Mouse (Mus musculus): Measurements from ENCODE around the gene Stambpl1. TPM values are rescaled to one million over a fixed set of nuclear protein-coding genes. Genes with fewer than 3 reads are reported as not detected.

Gene Stambpl1
- 5.5 and 6.7 TPM in 2 replicates for total RNA-seq (2021)
- long read RNA-seq, partial matches to known transcripts = 0 of 4 reads
- long read RNA-seq, other reads (novel, unspliced or antisense) = 2 of 4 reads

DNA sequence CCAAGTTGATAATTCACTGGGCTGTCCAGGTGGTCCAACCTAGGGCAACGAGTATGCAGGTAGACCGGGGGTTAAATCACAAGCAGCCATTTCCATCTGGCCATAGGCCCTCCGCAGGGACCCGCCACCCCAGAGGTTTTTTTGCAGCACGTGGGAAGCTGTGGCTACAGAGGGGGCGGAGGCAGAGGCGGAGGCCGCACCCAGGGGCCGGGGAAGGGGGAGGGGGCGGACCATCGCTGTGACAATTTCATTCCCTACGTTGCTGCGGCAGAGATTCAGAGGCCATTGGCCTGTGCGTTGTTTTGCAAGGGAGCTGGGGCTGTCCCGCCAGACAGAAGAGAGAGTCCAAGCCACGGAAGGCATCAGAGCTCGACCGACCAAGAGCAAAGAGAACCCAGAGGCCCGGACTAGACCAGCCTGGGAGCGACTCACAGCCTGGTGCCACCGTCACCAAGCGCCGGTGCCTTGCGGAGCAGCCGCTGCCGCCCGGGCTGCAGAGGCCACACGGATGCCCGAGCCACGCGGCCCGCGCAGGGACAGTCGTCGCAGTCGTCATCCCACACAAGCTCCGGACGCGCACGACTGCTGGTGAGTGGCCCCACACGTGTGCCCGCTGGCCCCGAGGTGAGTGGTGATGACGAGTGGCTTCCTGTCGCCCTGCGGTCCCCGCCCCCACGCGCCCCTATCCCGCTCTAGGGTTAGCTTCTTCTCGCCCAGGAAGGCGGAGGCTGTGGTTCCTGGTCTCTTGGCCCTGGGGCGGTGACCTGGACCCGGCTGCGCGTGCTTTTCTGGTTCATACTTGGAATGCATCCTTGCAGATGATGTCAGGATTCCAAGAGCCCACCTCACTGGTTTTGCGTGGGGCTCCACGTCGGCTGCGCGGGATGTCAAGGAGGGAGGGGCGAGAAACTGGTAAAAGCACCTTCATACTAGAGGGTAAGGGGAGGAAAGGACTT is at the start of gene Stambpl1:
Gene Stambpl1 (plus strand): TSS at position 222 of the 956 bp plus-strand sequence.
- DNase-seq = peak; percentile 69

- DNase-seq = no peak
These were observed 43.6 kb upstream of the Stambpl1 start for GRCm38 (mm10) chr19:34148421-34148820.

GRCm38 (mm10) chr19:34151909-34152308 is 40.1 kb upstream of the Stambpl1 start:
- no peak for DNase-seq

GRCm38 (mm10) chr19:34153263-34154144 is 38.5 kb upstream of the Stambpl1 start:
- DNase-seq = no peak

GRCm38 (mm10) chr19:34162693-34163092 is 29.3 kb upstream of the Stambpl1 start:
- no peak for DNase-seq

- no peak for DNase-seq
These were observed 26.1 kb upstream of the Stambpl1 start, which contains the start of gene Ankrd22 for GRCm38 (mm10) chr19:34165891-34166290. TSS of gene Ankrd22 (minus strand) at chr19:34166053.

- no peak for DNase-seq
These were observed 25.6 kb upstream of the Stambpl1 start for GRCm38 (mm10) chr19:34166386-34166785.

- no peak for DNase-seq
These were observed 23.9 kb upstream of the Stambpl1 start for GRCm38 (mm10) chr19:34167896-34168661.

GRCm38 (mm10) chr19:34169121-34169520 is 22.9 kb upstream of the Stambpl1 start:
- DNase-seq = no peak

DNA sequence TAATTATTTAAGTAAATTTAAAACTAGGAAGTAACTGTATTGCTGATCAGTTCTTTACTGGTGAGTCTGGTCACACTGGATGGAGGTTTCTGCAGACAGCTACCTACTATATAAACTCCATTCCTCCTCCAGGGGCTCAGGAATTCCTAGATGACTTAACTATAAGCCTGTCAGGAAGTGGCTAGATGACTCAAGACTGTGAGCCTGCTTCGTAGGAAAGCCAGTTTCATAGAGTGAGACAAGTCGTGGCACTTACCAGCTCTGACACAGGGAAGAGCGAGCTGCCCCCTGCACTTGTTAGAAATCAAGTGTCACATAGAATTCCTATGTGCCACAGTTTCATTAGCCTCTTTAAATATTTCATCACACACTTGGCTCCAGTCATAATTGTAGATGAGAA is 20.9 kb upstream of the Stambpl1 start:
- DNase-seq = no peak

- DNase-seq = no peak
These were observed 18.0 kb upstream of the Stambpl1 start for GRCm38 (mm10) chr19:34174004-34174403.

DNA sequence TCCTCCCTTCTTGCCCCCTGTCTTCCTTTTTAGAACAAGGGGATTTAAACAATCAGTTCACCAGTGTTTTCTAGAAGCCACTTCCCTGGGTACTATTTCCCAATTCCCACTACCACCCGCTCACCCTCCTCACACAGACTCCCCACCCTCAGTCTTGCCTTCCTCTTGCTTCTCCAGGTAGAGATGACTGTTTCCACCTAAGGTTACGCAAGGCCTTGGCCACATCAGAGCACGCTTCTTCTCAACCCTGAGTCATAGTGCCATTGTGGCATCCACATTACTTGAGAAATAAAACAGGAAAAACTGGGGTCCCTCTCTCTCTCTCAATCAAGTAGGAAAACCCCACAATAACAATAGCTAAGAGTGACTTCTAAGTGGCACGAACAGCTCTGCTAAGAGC is 12.9 kb upstream of the Stambpl1 start:
- DNase-seq = no peak

DNA sequence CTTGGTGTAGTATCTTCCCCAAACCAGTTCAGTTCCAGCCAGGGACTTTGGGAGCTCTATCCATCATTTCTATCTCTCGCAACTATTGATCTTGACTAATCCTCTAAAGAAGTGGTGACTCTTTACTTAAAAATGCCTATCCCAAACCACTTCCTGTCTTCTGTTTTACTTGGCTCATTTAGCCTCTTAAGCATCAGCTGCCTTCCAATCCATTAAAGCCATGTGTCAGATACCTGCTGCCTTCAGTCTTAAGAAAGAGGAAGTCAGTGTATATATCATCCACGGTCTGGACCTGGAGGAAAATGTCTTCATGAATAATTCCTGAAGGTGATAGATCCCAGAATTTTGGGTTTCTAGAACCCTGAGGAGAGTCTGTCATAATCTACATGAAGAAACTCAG is 11.7 kb upstream of the Stambpl1 start:
- DNase-seq = no peak

GRCm38 (mm10) chr19:34181234-34181633 is 10.8 kb upstream of the Stambpl1 start:
- DNase-seq = no peak

DNA sequence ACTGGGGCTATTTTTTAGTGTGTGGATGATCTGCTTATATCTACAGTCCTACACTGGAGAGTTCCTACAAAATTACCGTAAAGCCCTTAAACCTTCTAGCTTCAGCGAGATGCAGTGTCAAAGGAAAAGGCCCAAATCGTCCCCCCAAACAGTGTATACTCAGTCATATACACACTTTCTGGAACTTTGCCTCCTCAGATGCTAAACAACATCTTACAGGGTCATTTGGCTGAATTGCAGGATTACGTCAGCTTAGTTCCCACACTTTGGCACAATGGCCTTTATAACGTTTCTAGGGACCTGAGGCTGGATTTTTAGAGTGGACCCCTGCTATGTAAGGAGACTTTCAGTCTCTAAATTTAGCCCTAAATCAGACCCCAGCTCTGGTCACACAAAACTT is 9.5 kb upstream of the Stambpl1 start:
- DNase-seq = no peak

DNA sequence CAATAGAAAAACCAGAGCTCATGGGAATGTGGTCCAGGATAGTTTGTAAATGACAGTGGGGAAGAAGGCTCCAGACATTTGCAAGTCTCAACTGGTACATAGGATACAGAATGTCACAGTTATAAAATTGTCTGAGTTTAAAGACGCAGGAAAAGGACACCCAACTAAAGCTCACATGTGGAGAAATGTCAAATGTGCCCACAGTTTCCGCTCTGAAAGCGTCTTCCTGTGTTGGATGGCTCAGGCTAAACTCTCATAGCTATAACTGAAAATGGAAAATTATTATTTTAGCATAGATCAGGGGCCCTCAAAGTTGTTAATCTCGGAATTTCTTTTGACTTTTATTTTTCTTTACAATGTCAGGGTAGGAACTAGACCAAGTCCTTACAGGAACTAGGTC is 5.2 kb upstream of the Stambpl1 start:
- no peak for DNase-seq

GRCm38 (mm10) chr19:34191645-34192007 is 403 bp upstream of the Stambpl1 start:
- DNase-seq = no peak

GRCm38 (mm10) chr19:34193149-34193548 is 1.1 kb downstream of the Stambpl1 start:
- peak; percentile 11 for DNase-seq

GRCm38 (mm10) chr19:34193683-34194082 is 1.7 kb downstream of the Stambpl1 start:
- no peak for DNase-seq

DNA sequence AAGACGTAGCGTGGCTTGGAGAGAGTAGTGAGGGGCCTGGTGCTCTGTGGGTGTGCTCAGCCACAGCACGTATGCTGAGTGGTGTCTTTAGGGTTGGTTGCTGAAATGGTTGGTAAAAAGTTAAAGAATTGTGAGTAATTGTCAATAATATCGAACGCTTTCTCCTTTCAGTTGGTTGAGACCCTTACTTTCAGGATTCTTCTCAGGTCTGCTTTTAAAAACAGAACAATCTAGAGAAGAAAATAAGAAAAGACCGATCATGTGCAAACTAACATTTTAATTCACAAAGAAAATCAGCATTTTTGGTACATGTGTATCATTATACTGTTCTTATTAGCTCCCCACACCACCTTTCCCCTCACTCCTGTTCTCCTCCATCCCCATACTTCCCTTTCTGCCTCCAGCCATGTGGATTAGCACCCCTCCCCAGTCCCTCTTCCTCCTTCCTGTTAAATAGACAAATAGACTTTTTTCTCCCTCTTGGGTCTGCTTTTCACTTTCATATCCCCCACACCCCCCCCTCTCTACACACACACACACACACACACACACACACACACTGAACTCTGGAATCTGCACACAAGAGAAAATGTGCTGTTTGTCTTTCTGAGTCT is 2.2 kb downstream of the Stambpl1 start:
- no peak for DNase-seq

GRCm38 (mm10) chr19:34195031-34195430 is 3.0 kb downstream of the Stambpl1 start:
- DNase-seq = no peak

DNA sequence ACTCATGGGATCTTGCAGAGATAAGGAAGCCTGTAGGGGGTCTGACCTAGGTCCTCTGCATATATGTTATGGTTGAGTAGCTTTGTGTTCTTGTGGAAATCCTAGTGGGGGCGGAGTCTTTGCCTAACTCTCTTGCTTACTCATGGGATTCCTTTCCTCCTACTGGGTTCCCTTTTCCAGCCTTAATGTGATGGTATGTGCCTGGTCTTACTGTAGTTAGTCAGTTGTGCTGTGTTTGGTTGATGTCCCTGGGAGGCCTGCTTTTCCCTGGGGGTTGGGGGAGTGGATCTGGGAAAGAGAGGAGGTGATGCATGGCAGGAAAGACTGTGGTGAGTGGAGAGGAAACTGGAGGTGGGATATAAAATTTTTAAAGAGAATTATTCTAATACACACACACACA is 6.0 kb downstream of the Stambpl1 start:
- DNase-seq = no peak
